Mouse (Mus musculus): ENCODE measurements around the gene Rxrb. TPM values are rescaled to one million over a fixed set of nuclear protein-coding genes. Genes with fewer than 3 reads are reported as not detected.
A peak's percentile ranks its signal among the peaks of the same experiment; 100 is the strongest.

The Rxrb gene
- polyA plus RNA-seq, 1 experiment from 2014 or later = 44.7 TPM

DNA sequence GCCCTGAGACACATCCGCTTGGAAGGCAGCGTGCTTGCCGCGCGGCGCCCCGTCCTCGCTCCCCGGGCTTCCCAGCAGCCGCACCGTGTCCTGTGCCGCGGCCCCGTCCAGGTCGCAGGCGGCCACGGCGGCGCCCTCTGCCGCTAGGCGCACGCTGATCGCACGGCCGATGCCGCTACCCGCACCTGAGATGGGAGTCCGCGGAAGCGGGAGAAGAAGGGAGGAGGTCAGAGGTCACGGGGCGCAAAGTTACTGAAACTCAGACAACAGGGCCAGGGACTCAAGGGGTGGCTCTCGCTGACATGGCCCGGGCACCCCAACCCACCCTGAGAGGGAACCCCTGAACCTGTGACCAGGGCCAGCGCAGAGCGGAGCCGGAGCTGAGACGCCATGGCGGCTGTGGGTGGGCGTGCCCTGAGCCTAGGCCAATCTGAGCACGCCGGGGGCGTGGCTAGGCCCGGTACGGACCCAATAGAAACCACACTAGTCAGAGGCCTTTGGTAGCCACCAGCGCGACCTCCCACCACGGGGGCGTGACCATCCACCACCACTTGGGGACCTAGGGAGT, 3.9 kb upstream of the Rxrb start, which contains the start of gene H2-Ke6:
Gene H2-Ke6 (minus strand): TSS at position 405 of the 568 bp plus-strand sequence.
- Histone ChIP-seq H3K4me1 (peaks cover 79% of the 10 kb centered on the region), H3K4me3 (peak within 1 kb of the TSS; percentile 96), H3K27me3 (replicated peaks; ENCODE audit: low read depth, poor library complexity, severe bottlenecking) (no peaks in the 10 kb centered on the region), H3K36me3 (replicated peaks) (peaks cover 38% of the 10 kb centered on the region), H3K27ac (replicated peaks) (peak within 1 kb of the TSS; percentile 97), H3K9me3 (no peaks in the 10 kb centered on the region)
- DNase-seq (ENCODE audit: low spot score) = peak; percentile 96
- WGBS = under 1% methylated on average over 49 of the region's 49 CpGs

DNA sequence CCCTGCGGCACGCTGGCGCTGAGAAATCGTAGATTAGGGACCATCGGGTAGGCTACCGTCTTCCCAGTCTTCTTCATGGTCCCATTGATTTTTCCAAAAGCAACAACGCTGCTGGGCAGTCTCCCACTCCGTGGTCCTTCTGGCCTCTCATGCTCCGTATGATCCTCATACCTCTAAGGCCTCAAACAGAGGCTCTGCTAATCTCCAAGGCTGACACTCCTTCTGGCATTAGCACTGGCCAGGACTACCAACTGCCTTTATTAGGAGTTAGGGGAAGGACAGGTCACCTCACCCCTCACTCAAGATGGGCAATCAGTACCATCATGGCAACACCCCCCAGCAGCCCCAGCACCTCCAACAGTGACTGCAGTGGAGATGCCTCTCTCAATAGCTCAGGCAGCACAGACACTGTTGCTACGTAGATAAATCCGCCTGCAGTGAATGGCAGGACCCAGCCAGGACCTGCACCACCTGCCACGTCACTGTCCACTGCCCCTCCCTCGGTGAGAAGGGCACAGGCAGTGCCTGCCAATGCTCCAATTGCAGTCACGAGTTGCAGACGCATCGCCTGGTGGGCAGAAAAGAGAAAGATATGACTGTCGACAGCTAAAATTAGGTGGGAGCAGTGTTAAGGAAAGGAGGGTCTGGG, 3.0 kb upstream of the Rxrb start:
- Histone ChIP-seq H3K36me3 (replicated peaks) (peaks cover 34% of the 10 kb centered on the region), H3K4me1 (peaks cover 80% of the 10 kb centered on the region), H3K4me3 (peak overlapping the region; percentile 96), H3K27ac (replicated peaks) (peak overlapping the region; percentile 97), H3K27me3 (replicated peaks; ENCODE audit: low read depth, poor library complexity, severe bottlenecking) (no peaks in the 10 kb centered on the region), H3K9me3 (no peaks in the 10 kb centered on the region)
- 68% methylated on average over 17 of the region's 17 CpGs for WGBS
- no peak for DNase-seq (ENCODE audit: low spot score)

DNA sequence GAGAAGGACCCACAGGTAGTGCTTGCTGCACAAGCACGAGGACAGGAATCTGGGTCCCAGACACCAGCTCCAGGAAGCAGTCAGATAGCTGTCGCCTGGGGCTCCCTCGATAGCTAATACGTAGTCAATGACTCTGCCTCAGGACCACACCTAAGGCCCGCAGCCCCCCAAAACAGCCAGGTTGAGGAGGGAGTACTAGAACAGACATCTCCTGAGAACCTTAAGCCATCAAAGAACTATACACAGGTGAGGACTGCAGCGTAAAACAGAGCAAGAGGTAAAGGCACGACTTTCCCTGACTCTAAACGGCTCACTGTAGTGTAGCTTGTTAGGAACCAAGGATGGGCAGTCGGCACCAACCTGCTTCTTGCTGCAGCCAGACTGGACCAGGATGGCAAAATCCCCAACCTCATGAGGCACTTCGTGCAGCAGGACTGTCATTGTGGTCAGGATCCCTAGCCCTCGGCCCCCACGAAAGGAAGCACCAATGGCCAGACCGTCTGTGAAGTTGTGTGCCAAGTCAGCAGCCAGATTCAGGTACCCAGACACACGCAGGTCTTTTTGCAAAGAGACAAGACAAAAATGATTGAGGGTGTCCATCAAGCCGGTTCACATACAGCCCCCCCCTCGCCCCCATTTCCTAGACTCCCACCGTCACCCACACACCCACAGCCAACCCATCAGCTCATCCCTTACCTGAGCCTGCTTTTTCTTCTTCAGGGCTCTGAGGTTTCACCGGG, 2.3 kb upstream of the Rxrb start:
- no peaks in the 10 kb centered on the region for H3K27me3 ChIP-seq (replicated peaks; ENCODE audit: low read depth, poor library complexity, severe bottlenecking)
- H3K27ac ChIP-seq (replicated peaks) = no peak overlapping the region; the same call in 1 of the 2 replicates
- H3K4me3 ChIP-seq = peak overlapping the region; percentile 96
- peaks cover 79% of the 10 kb centered on the region for H3K4me1 ChIP-seq
- no peaks in the 10 kb centered on the region for H3K9me3 ChIP-seq
- WGBS = 88% methylated on average over 18 of the region's 18 CpGs
- no peak for DNase-seq (ENCODE audit: low spot score)
- H3K36me3 ChIP-seq (replicated peaks) = peaks cover 41% of the 10 kb centered on the region

DNA sequence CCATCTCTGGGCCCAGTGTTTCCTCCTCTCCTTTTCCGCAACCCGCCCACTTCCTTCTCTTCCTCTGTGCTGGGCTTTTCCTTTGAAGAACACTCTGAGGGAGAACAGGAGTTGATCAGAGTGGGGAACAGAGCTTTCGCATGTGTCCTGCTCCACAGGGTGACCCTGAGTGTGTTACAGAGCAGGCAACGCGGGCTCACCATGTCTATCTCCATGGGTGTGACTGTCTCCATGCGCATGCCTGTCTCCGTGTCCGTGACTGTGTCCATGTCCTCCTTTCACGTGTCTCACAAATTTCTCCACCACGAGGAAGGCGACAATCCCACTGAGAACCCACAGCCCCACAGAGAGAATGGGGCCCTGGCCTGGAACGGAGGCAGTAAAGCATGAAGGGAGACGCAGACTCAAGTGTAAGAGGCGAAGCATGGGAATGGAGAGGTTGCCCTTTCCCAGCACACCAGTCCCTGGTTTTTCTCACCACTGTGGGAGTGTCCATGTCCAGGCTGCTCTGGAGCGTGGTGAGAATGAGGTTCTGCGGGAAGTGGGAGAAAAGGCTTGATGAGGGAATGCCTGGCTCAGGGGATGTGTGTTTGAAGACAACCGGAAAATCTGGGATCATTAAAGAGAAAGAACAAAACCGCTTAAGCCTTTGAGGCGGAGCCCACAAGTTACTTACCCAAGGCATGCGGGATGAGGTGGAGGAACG, 1.6 kb upstream of the Rxrb start:
- Histone ChIP-seq H3K4me3 (peak overlapping the region; percentile 96), H3K4me1 (peaks cover 79% of the 10 kb centered on the region), H3K9me3 (no peaks in the 10 kb centered on the region), H3K27ac (replicated peaks) (peak overlapping the region; percentile 98), H3K27me3 (replicated peaks; ENCODE audit: low read depth, poor library complexity, severe bottlenecking) (no peaks in the 10 kb centered on the region), H3K36me3 (replicated peaks) (peaks cover 48% of the 10 kb centered on the region)
- DNase-seq (ENCODE audit: low spot score) = no peak
- WGBS = 85% methylated on average over 21 of the region's 21 CpGs

DNA sequence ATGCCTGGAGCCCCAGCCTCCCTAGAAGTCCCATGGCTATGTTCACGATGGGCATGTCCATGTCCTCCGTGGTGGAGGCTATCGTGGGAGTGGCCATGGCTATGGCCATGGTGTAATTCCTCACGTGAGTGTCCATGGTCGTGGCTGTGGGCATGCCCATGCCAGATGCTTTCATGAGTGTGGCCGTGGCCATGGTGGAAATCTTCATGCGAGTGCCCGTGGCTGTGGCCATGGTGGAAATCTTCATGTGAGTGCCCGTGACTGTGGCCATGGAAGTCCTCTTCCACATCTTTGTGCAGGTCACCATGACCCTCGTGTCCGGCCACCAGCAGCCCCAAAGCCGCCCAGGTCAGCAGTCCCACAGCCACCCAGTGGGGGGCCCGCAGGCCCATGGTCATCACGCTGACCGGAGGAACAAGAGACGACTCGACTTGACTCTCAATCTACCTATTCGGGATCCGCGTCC, 718 bp upstream of the Rxrb start:
- no peak for DNase-seq (ENCODE audit: low spot score)
- peaks cover 57% of the 10 kb centered on the region for H3K36me3 ChIP-seq (replicated peaks)
- H3K4me3 ChIP-seq = peak overlapping the region; percentile 96
- H3K4me1 ChIP-seq = peaks cover 73% of the 10 kb centered on the region
- H3K27me3 ChIP-seq (replicated peaks; ENCODE audit: low read depth, poor library complexity, severe bottlenecking) = no peaks in the 10 kb centered on the region
- WGBS = 7% methylated on average over 20 of the region's 20 CpGs
- H3K27ac ChIP-seq (replicated peaks) = peak overlapping the region; percentile 98
- H3K9me3 ChIP-seq = no peaks in the 10 kb centered on the region

DNA sequence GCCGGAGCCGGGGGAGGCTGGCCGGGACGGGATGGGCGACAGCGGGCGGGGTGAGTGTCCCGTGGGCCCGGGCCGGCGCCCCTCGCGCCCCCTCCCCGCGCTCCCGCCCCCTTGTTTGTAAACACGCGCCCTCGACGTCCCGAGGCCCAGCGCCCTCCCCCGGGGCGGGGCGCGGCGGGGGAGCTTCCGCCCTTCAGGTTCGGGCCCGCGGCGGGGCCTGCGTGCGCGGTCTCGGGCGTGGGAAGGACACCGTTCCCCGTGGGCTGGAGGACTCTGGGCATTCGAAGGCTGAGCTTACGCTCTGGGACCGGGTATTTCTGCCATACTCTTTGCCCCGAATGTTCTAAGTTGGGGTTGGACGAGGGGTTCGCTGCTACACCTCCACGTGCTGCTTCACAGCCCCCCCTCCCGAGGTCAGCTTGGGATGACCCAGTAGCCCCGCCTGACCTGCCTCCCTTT, 591 bp downstream of the Rxrb start:
- WGBS = under 1% methylated on average over 47 of the region's 48 CpGs
- peaks cover 3% of the 10 kb centered on the region; the same call in 1 of the 2 replicates for H3K27me3 ChIP-seq (replicated peaks; ENCODE audit: low read depth, poor library complexity, severe bottlenecking)
- peak overlapping the region; percentile 98 for H3K27ac ChIP-seq (replicated peaks)
- no peak for DNase-seq (ENCODE audit: low spot score)
- peaks cover 60% of the 10 kb centered on the region for H3K4me1 ChIP-seq
- peak overlapping the region; percentile 96 for H3K4me3 ChIP-seq
- no peaks in the 10 kb centered on the region for H3K9me3 ChIP-seq
- H3K36me3 ChIP-seq (replicated peaks) = peaks cover 70% of the 10 kb centered on the region

DNA sequence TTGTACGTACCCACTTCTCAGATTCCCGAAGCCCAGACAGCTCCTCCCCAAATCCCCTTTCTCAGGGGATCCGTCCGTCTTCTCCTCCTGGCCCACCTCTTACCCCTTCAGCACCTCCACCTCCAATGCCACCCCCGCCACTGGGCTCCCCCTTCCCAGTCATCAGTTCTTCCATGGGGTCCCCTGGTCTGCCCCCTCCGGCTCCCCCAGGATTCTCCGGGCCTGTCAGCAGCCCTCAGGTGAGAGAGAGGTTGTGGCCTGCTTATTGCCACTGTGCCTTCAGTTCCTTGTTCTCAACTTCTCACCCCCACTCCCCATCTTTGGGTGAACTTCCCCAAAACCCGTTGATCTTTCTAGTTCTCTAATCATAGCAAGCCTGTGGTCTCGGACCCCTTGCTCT, 1.2 kb downstream of the Rxrb start:
- Histone ChIP-seq H3K27me3 (replicated peaks; ENCODE audit: low read depth, poor library complexity, severe bottlenecking) (peaks cover 9% of the 10 kb centered on the region; the same call in 1 of the 2 replicates), H3K4me3 (peak overlapping the region; percentile 96), H3K4me1 (peaks cover 56% of the 10 kb centered on the region), H3K9me3 (no peaks in the 10 kb centered on the region), H3K27ac (replicated peaks) (peak overlapping the region; percentile 98), H3K36me3 (replicated peaks) (peaks cover 75% of the 10 kb centered on the region)
- WGBS = 60% methylated on average over 9 of the region's 9 CpGs
- no peak for DNase-seq (ENCODE audit: low spot score)

DNA sequence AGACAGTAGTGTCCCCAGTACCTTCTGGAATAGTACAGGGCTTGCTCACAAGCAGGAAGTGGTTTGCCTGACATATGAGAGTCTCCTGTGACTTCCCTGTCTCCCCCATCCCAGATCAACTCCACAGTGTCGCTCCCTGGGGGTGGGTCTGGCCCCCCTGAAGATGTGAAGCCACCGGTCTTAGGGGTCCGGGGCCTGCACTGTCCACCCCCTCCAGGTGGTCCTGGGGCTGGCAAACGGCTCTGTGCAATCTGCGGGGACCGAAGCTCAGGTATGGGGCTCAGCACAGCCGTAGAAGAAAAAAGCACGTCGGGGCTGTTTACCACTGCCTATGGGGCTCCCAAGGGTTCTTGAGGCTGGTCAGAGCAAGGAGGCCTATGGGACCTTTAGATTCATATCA, 1.8 kb downstream of the Rxrb start:
- Histone ChIP-seq H3K9me3 (no peaks in the 10 kb centered on the region), H3K36me3 (replicated peaks) (peaks cover 76% of the 10 kb centered on the region), H3K4me1 (peaks cover 56% of the 10 kb centered on the region), H3K4me3 (peak overlapping the region; percentile 96), H3K27ac (replicated peaks) (no peak overlapping the region), H3K27me3 (replicated peaks; ENCODE audit: low read depth, poor library complexity, severe bottlenecking) (peaks cover 15% of the 10 kb centered on the region; the same call in 1 of the 2 replicates)
- WGBS = 91% methylated on average over 9 of the region's 9 CpGs
- DNase-seq (ENCODE audit: low spot score) = no peak

DNA sequence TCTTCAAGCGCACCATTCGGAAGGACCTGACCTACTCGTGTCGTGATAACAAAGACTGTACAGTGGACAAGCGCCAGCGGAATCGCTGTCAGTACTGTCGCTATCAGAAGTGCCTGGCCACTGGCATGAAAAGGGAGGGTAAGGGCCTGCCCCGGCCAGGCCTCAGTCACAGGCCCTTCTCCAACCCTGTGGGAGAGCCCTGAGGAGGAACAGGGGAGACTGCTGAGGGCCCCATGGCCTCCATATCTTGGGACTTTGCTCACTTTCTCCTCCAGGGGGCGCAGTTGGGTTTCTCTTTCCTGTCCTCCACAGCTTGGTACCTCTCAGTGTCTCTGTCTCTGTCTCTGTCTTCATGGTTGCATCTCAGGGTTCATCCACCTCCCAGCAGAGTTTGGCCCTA, 2.5 kb downstream of the Rxrb start:
- Histone ChIP-seq H3K4me1 (peaks cover 56% of the 10 kb centered on the region), H3K36me3 (replicated peaks) (peaks cover 71% of the 10 kb centered on the region), H3K27ac (replicated peaks) (no peak overlapping the region), H3K27me3 (replicated peaks; ENCODE audit: low read depth, poor library complexity, severe bottlenecking) (peaks cover 15% of the 10 kb centered on the region; the same call in 1 of the 2 replicates), H3K9me3 (no peaks in the 10 kb centered on the region), H3K4me3 (peak overlapping the region; percentile 96; the same call in 1 of the 2 replicates)
- peak; percentile 72 for DNase-seq (ENCODE audit: low spot score)
- WGBS = 76% methylated on average over 10 of the region's 10 CpGs

DNA sequence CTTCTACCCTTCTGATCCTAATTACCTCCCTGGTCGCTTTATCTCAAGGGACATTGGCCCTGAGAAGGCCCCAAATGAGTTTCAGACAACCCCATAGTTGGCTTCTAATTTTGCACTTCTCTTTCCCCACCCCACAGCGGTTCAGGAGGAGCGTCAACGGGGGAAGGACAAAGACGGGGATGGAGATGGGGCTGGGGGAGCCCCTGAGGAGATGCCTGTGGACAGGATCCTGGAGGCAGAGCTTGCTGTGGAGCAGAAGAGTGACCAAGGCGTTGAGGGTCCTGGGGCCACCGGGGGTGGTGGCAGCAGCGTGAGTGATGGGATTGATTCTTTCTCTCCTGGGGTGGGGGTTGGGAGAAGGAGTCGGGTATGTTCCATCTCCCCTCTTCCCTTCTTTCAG, 3.9 kb downstream of the Rxrb start:
- no peak overlapping the region for H3K27ac ChIP-seq (replicated peaks)
- H3K27me3 ChIP-seq (replicated peaks; ENCODE audit: low read depth, poor library complexity, severe bottlenecking) = peaks cover 27% of the 10 kb centered on the region
- no peak overlapping the region for H3K4me3 ChIP-seq
- peaks cover 57% of the 10 kb centered on the region for H3K36me3 ChIP-seq (replicated peaks)
- H3K9me3 ChIP-seq = no peaks in the 10 kb centered on the region
- DNase-seq (ENCODE audit: low spot score) = no peak
- WGBS = 93% methylated on average over 9 of the region's 9 CpGs
- peaks cover 56% of the 10 kb centered on the region for H3K4me1 ChIP-seq

DNA sequence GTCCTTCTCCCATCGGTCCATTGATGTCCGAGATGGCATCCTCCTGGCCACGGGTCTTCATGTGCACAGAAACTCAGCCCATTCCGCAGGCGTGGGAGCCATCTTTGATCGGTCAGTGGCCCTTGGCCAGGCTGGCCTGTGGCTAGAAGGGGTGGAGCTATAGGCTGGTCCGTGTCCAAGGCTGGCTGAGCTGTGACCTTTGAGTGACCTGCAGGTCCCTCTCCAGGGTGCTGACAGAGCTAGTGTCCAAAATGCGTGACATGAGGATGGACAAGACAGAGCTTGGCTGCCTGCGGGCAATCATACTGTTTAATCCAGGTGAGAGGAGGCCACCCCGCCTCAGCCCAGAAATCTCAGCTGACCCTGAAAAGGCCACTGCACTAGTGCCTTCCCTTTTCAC, 5.0 kb downstream of the Rxrb start:
- H3K9me3 ChIP-seq = no peaks in the 10 kb centered on the region
- WGBS = 75% methylated on average over 10 of the region's 10 CpGs
- peaks cover 63% of the 10 kb centered on the region for H3K4me1 ChIP-seq
- H3K27ac ChIP-seq (replicated peaks) = no peak overlapping the region
- H3K36me3 ChIP-seq (replicated peaks) = peaks cover 55% of the 10 kb centered on the region
- 0 out of 2 replicates have a peak overlapping the region, but pooled peaks have one; percentile 4 for H3K4me3 ChIP-seq
- peaks cover 39% of the 10 kb centered on the region for H3K27me3 ChIP-seq (replicated peaks; ENCODE audit: low read depth, poor library complexity, severe bottlenecking)
- no peak for DNase-seq (ENCODE audit: low spot score)

DNA sequence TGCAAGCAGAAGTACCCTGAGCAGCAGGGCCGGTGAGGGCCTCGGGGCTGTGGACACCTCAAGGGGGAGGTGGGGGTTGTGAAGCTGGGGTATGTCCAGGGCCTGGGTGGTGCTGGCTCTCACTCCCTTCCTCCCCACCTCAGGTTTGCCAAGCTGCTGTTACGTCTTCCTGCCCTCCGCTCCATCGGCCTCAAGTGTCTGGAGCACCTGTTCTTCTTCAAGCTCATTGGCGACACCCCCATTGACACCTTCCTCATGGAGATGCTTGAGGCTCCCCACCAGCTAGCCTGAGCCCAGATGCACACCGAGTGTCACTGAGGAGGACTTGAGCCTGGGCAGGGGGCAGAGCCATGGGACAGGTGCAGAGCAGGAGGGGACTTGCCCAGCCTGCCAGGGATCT, 5.6 kb downstream of the Rxrb start:
- Histone ChIP-seq H3K4me1 (peaks cover 64% of the 10 kb centered on the region), H3K27me3 (replicated peaks; ENCODE audit: low read depth, poor library complexity, severe bottlenecking) (peaks cover 45% of the 10 kb centered on the region)

More for the DNA sequence above, 5.6 kb downstream of the Rxrb start:
- H3K4me3 ChIP-seq = peak overlapping the region; percentile 4; the same call in 1 of the 2 replicates
- 92% methylated on average over 7 of the region's 7 CpGs for WGBS
- H3K36me3 ChIP-seq (replicated peaks) = peaks cover 55% of the 10 kb centered on the region
- H3K9me3 ChIP-seq = no peaks in the 10 kb centered on the region
- no peak overlapping the region for H3K27ac ChIP-seq (replicated peaks)
- no peak for DNase-seq (ENCODE audit: low spot score)
